9 mouse cellular contexts compared by ENCODE assay signal in the genomic region with DNA sequence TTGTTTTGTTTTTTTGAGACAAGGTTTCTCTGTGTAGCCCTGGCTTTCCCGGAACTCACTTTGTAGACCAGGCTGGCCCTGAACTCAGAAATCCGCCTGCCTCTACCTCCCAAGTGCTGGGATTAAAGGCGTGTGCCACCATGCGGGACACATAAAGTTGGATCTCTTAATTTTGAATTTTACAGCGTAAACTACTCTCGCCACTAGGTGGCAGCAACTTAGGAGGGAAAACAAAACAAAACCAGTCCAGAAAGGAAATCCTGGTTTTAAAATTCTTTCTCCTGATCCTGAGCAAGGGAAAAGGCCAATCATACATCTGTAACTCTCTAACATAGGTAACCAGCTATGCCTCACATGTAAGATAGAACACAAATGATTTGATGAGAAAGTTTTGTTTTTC. TPM values are rescaled to one million over a fixed set of nuclear protein-coding genes. Genes with fewer than 3 reads are reported as not detected.
DNase-seq lines count a peak whose midpoint lies in the region; ATAC-seq and TF ChIP-seq lines count a peak whose summit lies in the region.
"Had no signal": no experiment of that assay in that cellular context is flagged by ENCODE, and none has a peak within 500 bp of the region (broad histone marks: within the 10 kb centered on the region; RNA-seq: fewer than 3 reads in every experiment).

No protein-coding gene starts in this region.

- 13% methylated on average over 6 of the region's 6 CpGs for WGBS in kidney, adult 2 months

- H3K9ac ChIP-seq in ES-E14 (ENCODE audit: insufficient read depth, low read depth, low read length, poor library complexity, severe bottlenecking): no peak overlapping the region

- H3K36me3 ChIP-seq in kidney, adult 2 months (ENCODE audit: control insufficient read depth, insufficient read depth, low read length): no peaks in the 10 kb centered on the region
- H3K36me3 ChIP-seq in ES-E14 (ENCODE audit: control insufficient read depth, insufficient read depth, low read length, poor library complexity, severe bottlenecking): no peaks in the 10 kb centered on the region

- in situ Hi-C loops in ES-E14 (cut with MboI; ENCODE audit: low sequenced_read_pairs in 2 of 2, unreplicated experiment in 2 of 2): loop anchor here in 1 of 2 experiments (10.0 kb wide), 1 partner anchor 161 kb away; no protein-coding TSS in a partner anchor

- H3K4me3 ChIP-seq in kidney, adult 2 months (ENCODE audit: insufficient read depth, low read depth, low read length): no peak overlapping the region
- no peak overlapping the region for H3K4me3 ChIP-seq in ES-E14 (ENCODE audit: insufficient read depth in 1 of 2, low read depth in 1 of 2, low read length in 2 of 2, poor library complexity in 1 of 2, severe bottlenecking in 1 of 2)

- no peaks in the 10 kb centered on the region for H3K9me3 ChIP-seq in ES-E14 (ENCODE audit: control insufficient read depth, insufficient read depth, low read depth, low read length)

- DNase-seq in kidney, adult 2 months: peak; percentile 60
- no peak for DNase-seq in kidney, adult 18-20 months
- DNase-seq in A20 (ENCODE audit: low read depth, low spot score): peak; percentile 68
- peak; percentile 57 for DNase-seq in ES-E14 (ENCODE audit: low read depth, low spot score)
- peak; percentile 63 for DNase-seq in kidney, postnatal 10 days
- peak; percentile 70 for DNase-seq in naive thymus-derived CD4-positive, alpha-beta T cell, adult 2 months (ENCODE audit: low read depth)
- no peak for DNase-seq in ovary, adult 18-20 months (ENCODE audit: low spot score)

- 0 out of 2 replicates have a peak, but pooled peaks have one; percentile 11 for TF ChIP-seq CTCF in kidney, adult 2 months (conservative IDR thresholded peaks at IDR 0.05; ENCODE audit: insufficient read depth, insufficient read length, low read depth, low read length)

- H3K27ac ChIP-seq in kidney, adult 2 months (ENCODE audit: insufficient read depth, low read depth, low read length): no peak overlapping the region
- no peak overlapping the region for H3K27ac ChIP-seq in ES-E14 (ENCODE audit: insufficient read depth, low read depth, low read length, poor library complexity, severe bottlenecking)
- H3K27ac ChIP-seq: macrophage had no signal

- no peaks in the 10 kb centered on the region for H3K27me3 ChIP-seq in kidney, adult 2 months (replicated peaks; ENCODE audit: control insufficient read depth, insufficient read depth, low read length)

- peak; percentile 52; the same call in 1 of the 2 replicates for ATAC-seq in common myeloid progenitor, adult 5-6 weeks (replicated peaks; ENCODE audit: low read depth, poor library complexity, severe bottlenecking)

- no peak for TF ChIP-seq POLR2A in kidney, adult 2 months (IDR thresholded peaks at IDR 0.05; ENCODE audit: low read depth, low read length)

- 0 out of 2 replicates have a peak, but pooled peaks cover 2% of the 10 kb centered on the region for H3K4me1 ChIP-seq in kidney, adult 2 months (ENCODE audit: control insufficient read depth, insufficient read depth, low read length)
- H3K4me1 ChIP-seq in ES-E14 (ENCODE audit: control insufficient read depth in 2 of 2, insufficient read depth in 2 of 2, low read length in 2 of 2, poor library complexity in 1 of 2): no peaks in the 10 kb centered on the region

TF ChIP-seq in ES-E14, 5 proteins besides CTCF, POLR2A, EP300 and RAD21:
- 0 out of 2 replicates have a peak, but pooled peaks have one; percentile 27 for TF ChIP-seq ZC3H11A (IDR thresholded peaks at IDR 0.05; ENCODE audit: borderline replicate concordance, low read depth, low read length)
- TF ChIP-seq HCFC1 (IDR thresholded peaks at IDR 0.05; ENCODE audit: borderline replicate concordance, insufficient read depth, low read length): no peak

RNA-seq across cellular contexts. Expression of a gene that starts 12.2 kb away (rescaled TPM):
- polyA plus RNA-seq in kidney, adult 2 months (2012; rRNA removed): 24.2 and 26.1 TPM in 2 replicates
- total RNA-seq in ES-E14 (2012; rRNA removed): 28.7 and 38.2 TPM in 2 replicates
- 17.9 and 24.4 TPM in 2 replicates for total RNA-seq in common myeloid progenitor, adult 5-6 weeks (2017)

RNA-seq across cellular contexts. Expression of a gene that starts 28.9 kb away (rescaled TPM):
- polyA plus RNA-seq in kidney, adult 2 months (2012; rRNA removed): not detected in 2 replicates
- total RNA-seq in ES-E14 (2012; rRNA removed): not detected in 2 replicates
- not detected in 2 replicates for total RNA-seq in common myeloid progenitor, adult 5-6 weeks (2017)
- polyA plus RNA-seq: macrophage had no signal

Comparison
In these comparisons a context has a peak if more than half of its experiments do, and no peak if none do; other contexts are left out.
1. DNase-seq: peak in kidney, adult 2 months (single experiment), A20 (single experiment), ES-E14 (single experiment), kidney, postnatal 10 days (single experiment) and naive thymus-derived CD4-positive, alpha-beta T cell, adult 2 months (single experiment); none in kidney, adult 18-20 months (single experiment) and ovary, adult 18-20 months (single experiment).